27 mouse cellular contexts compared by ENCODE assay signal in genomic region chr8:121958395-121958794, GRCm38 (mm10). TPM values are rescaled to one million over a fixed set of nuclear protein-coding genes. Genes with fewer than 3 reads are reported as not detected.
"Had no signal": no experiment of that assay in that cellular context is flagged by ENCODE, and none has a peak within 500 bp of the region (broad histone marks: within the 10 kb centered on the region; RNA-seq: fewer than 3 reads in every experiment).

No protein-coding gene starts in this region.

- H3K9ac ChIP-seq: limb, embryonic 13.5 days; liver, embryonic 15.5 days; midbrain, embryonic 13.5 days; neural tube, embryonic 13.5 days; stomach, embryonic 15.5 days had no signal

- H3K9me3 ChIP-seq: limb, embryonic 10.5 days; limb, embryonic 13.5 days; liver, embryonic 15.5 days; midbrain, embryonic 10.5 days; midbrain, embryonic 13.5 days; neural tube, embryonic 13.5 days; stomach, embryonic 15.5 days had no signal

- ATAC-seq: midbrain, embryonic 13.5 days; midbrain, embryonic 16.5 days had no signal

- H3K4me3 ChIP-seq: layer of hippocampus, adult 2 months; limb, embryonic 10.5 days; limb, embryonic 13.5 days; liver, embryonic 15.5 days; midbrain, embryonic 10.5 days; midbrain, embryonic 13.5 days; myocyte; neural tube, embryonic 13.5 days; stomach, embryonic 15.5 days had no signal

- H3K27ac ChIP-seq: kidney, postnatal 0 days; layer of hippocampus, adult 2 months; limb, embryonic 10.5 days; limb, embryonic 13.5 days; liver, embryonic 15.5 days; midbrain, embryonic 10.5 days; midbrain, embryonic 13.5 days; neural tube, embryonic 13.5 days; stomach, embryonic 15.5 days had no signal

- H3K4me2 ChIP-seq: limb, embryonic 13.5 days; liver, embryonic 11.5 days; liver, embryonic 15.5 days; midbrain, embryonic 13.5 days; neural tube, embryonic 13.5 days; stomach, embryonic 15.5 days had no signal

- H3K27me3 ChIP-seq: limb, embryonic 13.5 days; liver, embryonic 15.5 days; midbrain, embryonic 13.5 days; neural tube, embryonic 13.5 days; stomach, embryonic 15.5 days had no signal

- DNase-seq: kidney, adult 18-20 months; kidney, adult 9 months; kidney, postnatal 25 days; layer of hippocampus, adult 9-11 months; lung, adult 2 months; lung, postnatal 14 days; lung, postnatal 4 days; spleen, adult 18-20 months; thymus, postnatal 25 days had no signal

RNA-seq across cellular contexts. Expression of gene Car5a, which starts 13.7 kb away (rescaled TPM):
- total RNA-seq: layer of hippocampus, adult 2 months; layer of hippocampus, postnatal 25 days; left cerebral cortex, postnatal 25 days; megakaryocyte progenitor cell, adult 5-6 weeks; monocyte, adult 5-6 weeks; neutrophil, adult 5-6 weeks had no signal
- polyA plus RNA-seq: limb, embryonic 10.5 days; limb, embryonic 13.5 days; lung, embryonic 16.5 days; myocyte had no signal
